Mouse (Mus musculus): ENCODE data around the gene Hrk. TPM values are rescaled to one million over a fixed set of nuclear protein-coding genes. Genes with fewer than 3 reads are reported as not detected.

The Hrk gene
- polyA plus RNA-seq, 1 experiment: 0.02 TPM

DNA sequence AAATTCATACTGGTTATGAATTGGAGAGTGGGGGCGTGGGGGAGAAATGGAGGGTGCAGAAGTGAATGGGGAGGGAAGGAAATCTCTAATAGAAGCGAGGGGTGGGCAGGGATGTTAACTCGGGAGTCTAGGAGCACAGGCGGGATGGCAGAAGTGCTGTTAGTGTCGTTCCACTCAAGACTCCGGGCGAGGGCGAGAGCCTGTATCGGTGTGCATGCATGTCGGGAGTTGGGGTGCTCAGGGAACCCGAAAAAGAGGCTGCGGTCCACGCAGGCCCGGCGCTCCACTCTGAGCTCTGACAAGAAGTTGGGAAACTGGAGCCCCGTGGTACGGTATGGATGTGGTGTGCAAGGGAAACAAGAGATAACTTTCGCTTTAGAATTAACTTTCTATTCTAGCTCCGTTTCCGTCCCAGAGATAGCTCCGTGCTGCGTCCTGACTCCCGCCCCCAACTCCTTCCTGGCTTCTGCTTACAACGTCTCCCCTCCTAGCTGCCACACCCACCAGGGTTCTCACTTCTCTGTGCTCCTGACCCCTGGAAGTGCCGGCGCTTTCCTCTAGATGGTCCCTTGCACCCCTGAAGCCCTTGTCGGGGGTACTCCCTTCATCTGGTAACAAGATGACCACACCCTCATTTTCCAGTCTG is 7.8 kb downstream of the Hrk start:
- H3K27ac ChIP-seq (ENCODE audit: insufficient read depth, low read depth, low read length): no peak overlapping the region
- TF ChIP-seq CTCF (conservative IDR thresholded peaks at IDR 0.05; ENCODE audit: insufficient read depth, insufficient read length, low read depth, low read length): no peak
- under 1% methylated on average over 27 of the region's 27 CpGs for WGBS
- H3K27me3 ChIP-seq (replicated peaks; ENCODE audit: control insufficient read depth, insufficient read depth, low read length): peaks cover 12% of the 10 kb centered on the region
- DNase-seq: no peak
- H3K4me3 ChIP-seq (ENCODE audit: insufficient read depth, low read depth, low read length): peak overlapping the region; percentile 53
- peaks cover 2% of the 10 kb centered on the region; the same call in 1 of the 2 replicates for H3K4me1 ChIP-seq (ENCODE audit: control insufficient read depth, insufficient read depth, low read length)
- no peaks in the 10 kb centered on the region for H3K36me3 ChIP-seq (ENCODE audit: control insufficient read depth, insufficient read depth, low read length)

- WGBS: 2% methylated on average over 22 of the region's 22 CpGs
- no peak for TF ChIP-seq CTCF (conservative IDR thresholded peaks at IDR 0.05; ENCODE audit: insufficient read depth, insufficient read length, low read depth, low read length)
- no peak for TF ChIP-seq POLR2A (IDR thresholded peaks at IDR 0.05; ENCODE audit: low read depth, low read length)
- Histone ChIP-seq H3K27ac (ENCODE audit: insufficient read depth, low read depth, low read length) (no peak overlapping the region), H3K36me3 (ENCODE audit: control insufficient read depth, insufficient read depth, low read length) (no peaks in the 10 kb centered on the region), H3K27me3 (replicated peaks; ENCODE audit: control insufficient read depth, insufficient read depth, low read length) (peaks cover 10% of the 10 kb centered on the region), H3K4me1 (ENCODE audit: control insufficient read depth, insufficient read depth, low read length) (peaks cover 2% of the 10 kb centered on the region; the same call in 1 of the 2 replicates), H3K4me3 (ENCODE audit: insufficient read depth, low read depth, low read length) (no peak overlapping the region)
- no peak for DNase-seq
Observed at GRCm38 (mm10) chr5:118174310-118175009, 10.0 kb downstream of the Hrk start.

DNA sequence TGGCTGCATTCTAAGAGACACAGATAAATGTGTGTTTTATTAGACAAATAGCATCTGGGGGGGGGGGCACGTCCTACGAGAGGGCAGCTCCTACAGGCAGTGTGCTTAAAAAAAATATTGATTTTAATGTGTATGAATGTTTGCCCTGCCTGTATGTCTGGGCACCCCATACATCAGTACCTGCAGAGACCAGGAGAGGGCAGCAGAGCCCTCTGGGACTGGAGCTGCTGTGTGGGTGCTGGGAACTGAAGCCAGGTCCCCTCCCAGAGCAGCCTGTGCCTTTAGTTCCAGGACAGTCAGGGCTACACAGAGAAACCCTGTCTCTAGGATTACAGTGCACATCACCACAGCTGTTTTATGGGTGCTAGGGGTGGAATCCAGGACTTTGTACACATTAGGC is 10.7 kb downstream of the Hrk start:
- no peak for DNase-seq
- Histone ChIP-seq H3K4me3 (ENCODE audit: insufficient read depth, low read depth, low read length) (no peak overlapping the region), H3K27me3 (replicated peaks; ENCODE audit: control insufficient read depth, insufficient read depth, low read length) (peaks cover 7% of the 10 kb centered on the region), H3K27ac (ENCODE audit: insufficient read depth, low read depth, low read length) (no peak overlapping the region), H3K36me3 (ENCODE audit: control insufficient read depth, insufficient read depth, low read length) (no peaks in the 10 kb centered on the region), H3K4me1 (ENCODE audit: control insufficient read depth, insufficient read depth, low read length) (peaks cover 2% of the 10 kb centered on the region; the same call in 1 of the 2 replicates)
- TF ChIP-seq POLR2A (IDR thresholded peaks at IDR 0.05; ENCODE audit: low read depth, low read length): no peak
- no peak for TF ChIP-seq CTCF (conservative IDR thresholded peaks at IDR 0.05; ENCODE audit: insufficient read depth, insufficient read length, low read depth, low read length)
- WGBS: 33% methylated on average over 2 of the region's 2 CpGs

DNA sequence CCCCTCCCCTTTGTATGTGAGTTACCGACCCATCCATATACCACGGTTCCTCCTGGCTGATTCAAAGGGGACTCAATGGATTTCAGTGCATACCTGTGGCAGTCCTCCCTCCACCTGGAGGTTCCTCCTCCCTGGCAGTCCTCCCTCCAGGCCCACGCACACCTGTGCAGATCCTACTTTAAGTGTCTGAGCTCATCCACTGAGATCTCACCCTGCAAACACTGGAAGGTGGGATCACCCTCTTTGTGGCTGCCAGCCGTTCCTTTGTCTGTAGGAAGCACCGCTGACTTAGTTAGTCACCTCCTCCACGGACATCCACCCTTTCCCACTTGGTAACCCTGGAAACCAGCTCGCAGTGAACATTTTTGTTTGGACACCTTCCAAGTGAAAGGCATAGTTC is 13.2 kb downstream of the Hrk start:
- WGBS: 58% methylated on average over 7 of the region's 7 CpGs

DNA sequence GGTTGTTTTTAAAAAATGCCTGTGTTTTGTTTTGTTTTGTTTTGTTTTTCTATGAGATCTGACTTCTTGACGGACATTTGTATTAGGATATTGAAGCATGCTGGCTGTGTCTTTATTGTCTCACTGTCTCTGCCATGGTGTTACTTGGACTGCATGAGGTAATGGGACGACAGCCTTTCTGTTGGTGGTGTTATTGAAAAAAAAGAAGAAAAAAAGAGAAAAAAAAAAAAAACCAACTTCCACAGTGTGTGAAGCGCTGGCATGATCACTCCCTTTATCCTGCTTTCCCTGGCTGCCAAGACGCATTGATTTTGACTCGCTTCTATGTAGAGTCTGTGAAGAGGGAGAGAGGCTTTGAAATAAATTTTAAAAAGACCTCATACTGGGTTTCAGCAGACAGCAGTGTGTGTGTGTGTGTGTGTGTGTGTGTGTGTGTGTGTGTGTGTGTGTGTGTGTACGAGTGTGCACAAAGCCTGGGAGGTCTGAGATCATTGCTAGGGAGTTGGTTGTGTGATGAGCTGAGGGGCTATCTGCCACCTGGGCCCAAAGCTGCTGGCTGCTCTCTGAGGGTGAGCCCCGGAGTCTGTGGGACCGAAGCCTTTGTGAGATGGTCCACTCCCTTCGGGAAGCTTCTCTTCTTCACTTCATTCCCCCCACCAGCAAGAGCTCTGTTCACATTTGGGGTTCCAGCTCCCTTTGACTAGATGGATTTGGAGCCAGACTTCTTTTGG is 22.6 kb downstream of the Hrk start:
- H3K4me3 ChIP-seq (ENCODE audit: insufficient read depth, low read depth, low read length): no peak overlapping the region
- TF ChIP-seq CTCF (conservative IDR thresholded peaks at IDR 0.05; ENCODE audit: insufficient read depth, insufficient read length, low read depth, low read length): no peak
- TF ChIP-seq POLR2A (IDR thresholded peaks at IDR 0.05; ENCODE audit: low read depth, low read length): no peak
- 84% methylated on average over 9 of the region's 9 CpGs for WGBS
- DNase-seq: no peak
- no peak overlapping the region for H3K27ac ChIP-seq (ENCODE audit: insufficient read depth, low read depth, low read length)
- no peaks in the 10 kb centered on the region for H3K4me1 ChIP-seq (ENCODE audit: control insufficient read depth, insufficient read depth, low read length)
- no peaks in the 10 kb centered on the region for H3K27me3 ChIP-seq (replicated peaks; ENCODE audit: control insufficient read depth, insufficient read depth, low read length)
- H3K36me3 ChIP-seq (ENCODE audit: control insufficient read depth, insufficient read depth, low read length): no peaks in the 10 kb centered on the region

More for the DNA sequence above, 13.2 kb downstream of the Hrk start:
- no peak for DNase-seq
- Histone ChIP-seq H3K4me3 (ENCODE audit: insufficient read depth, low read depth, low read length) (no peak overlapping the region), H3K27ac (ENCODE audit: insufficient read depth, low read depth, low read length) (no peak overlapping the region), H3K4me1 (ENCODE audit: control insufficient read depth, insufficient read depth, low read length) (no peaks in the 10 kb centered on the region), H3K36me3 (ENCODE audit: control insufficient read depth, insufficient read depth, low read length) (no peaks in the 10 kb centered on the region), H3K27me3 (replicated peaks; ENCODE audit: control insufficient read depth, insufficient read depth, low read length) (no peaks in the 10 kb centered on the region; the same call in 1 of the 2 replicates)
- TF ChIP-seq CTCF (conservative IDR thresholded peaks at IDR 0.05; ENCODE audit: insufficient read depth, insufficient read length, low read depth, low read length) (no peak), POLR2A (IDR thresholded peaks at IDR 0.05; ENCODE audit: low read depth, low read length) (no peak)

DNA sequence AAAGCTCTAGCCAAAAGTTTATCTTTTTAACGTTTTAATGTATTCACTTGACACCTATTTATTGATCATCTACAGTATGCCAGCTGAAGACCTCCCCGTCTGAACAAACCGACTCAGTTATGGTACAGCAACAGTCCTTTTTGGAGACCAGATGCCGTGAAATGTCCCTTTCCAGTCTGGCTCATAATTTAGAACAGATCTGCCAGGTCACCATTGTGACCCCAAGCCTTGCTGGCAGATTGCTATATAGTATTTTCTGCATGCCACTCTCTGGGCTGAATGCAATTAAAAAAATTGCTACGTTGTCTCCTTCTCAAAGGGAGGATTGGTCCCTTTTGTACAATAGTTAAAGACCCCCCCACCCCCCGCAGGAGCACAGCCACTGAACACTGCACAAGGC is 23.9 kb downstream of the Hrk start:
- Histone ChIP-seq H3K36me3 (ENCODE audit: control insufficient read depth, insufficient read depth, low read length) (no peaks in the 10 kb centered on the region), H3K4me1 (ENCODE audit: control insufficient read depth, insufficient read depth, low read length) (no peaks in the 10 kb centered on the region), H3K27ac (ENCODE audit: insufficient read depth, low read depth, low read length) (no peak overlapping the region), H3K4me3 (ENCODE audit: insufficient read depth, low read depth, low read length) (no peak overlapping the region), H3K27me3 (replicated peaks; ENCODE audit: control insufficient read depth, insufficient read depth, low read length) (no peaks in the 10 kb centered on the region)
- no peak for TF ChIP-seq CTCF (conservative IDR thresholded peaks at IDR 0.05; ENCODE audit: insufficient read depth, insufficient read length, low read depth, low read length)
- no peak for TF ChIP-seq POLR2A (IDR thresholded peaks at IDR 0.05; ENCODE audit: low read depth, low read length)
- WGBS: 65% methylated on average over 6 of the region's 6 CpGs
- no peak for DNase-seq

GRCm38 (mm10) chr5:118190491-118190890 is 26.0 kb downstream of the Hrk start:
- WGBS: 67% methylated on average over 9 of the region's 9 CpGs
- H3K36me3 ChIP-seq (ENCODE audit: control insufficient read depth, insufficient read depth, low read length): no peaks in the 10 kb centered on the region

More at GRCm38 (mm10) chr5:118190491-118190890, 26.0 kb downstream of the Hrk start:
- no peak for TF ChIP-seq CTCF (conservative IDR thresholded peaks at IDR 0.05; ENCODE audit: insufficient read depth, insufficient read length, low read depth, low read length)
- no peak for TF ChIP-seq POLR2A (IDR thresholded peaks at IDR 0.05; ENCODE audit: low read depth, low read length)
- DNase-seq: no peak
- no peak overlapping the region for H3K4me3 ChIP-seq (ENCODE audit: insufficient read depth, low read depth, low read length)
- H3K27ac ChIP-seq (ENCODE audit: insufficient read depth, low read depth, low read length): no peak overlapping the region
- H3K4me1 ChIP-seq (ENCODE audit: control insufficient read depth, insufficient read depth, low read length): no peaks in the 10 kb centered on the region
- H3K27me3 ChIP-seq (replicated peaks; ENCODE audit: control insufficient read depth, insufficient read depth, low read length): no peaks in the 10 kb centered on the region
